Mouse (Mus musculus): Measurements from ENCODE around the gene Slc35a1. TPM values are rescaled to one million over a fixed set of nuclear protein-coding genes. Genes with fewer than 3 reads are reported as not detected.

Gene Slc35a1
- total and polyA plus RNA-seq, 3 experiments, result 18.2 to 26.2 (median 19.7) TPM

DNA sequence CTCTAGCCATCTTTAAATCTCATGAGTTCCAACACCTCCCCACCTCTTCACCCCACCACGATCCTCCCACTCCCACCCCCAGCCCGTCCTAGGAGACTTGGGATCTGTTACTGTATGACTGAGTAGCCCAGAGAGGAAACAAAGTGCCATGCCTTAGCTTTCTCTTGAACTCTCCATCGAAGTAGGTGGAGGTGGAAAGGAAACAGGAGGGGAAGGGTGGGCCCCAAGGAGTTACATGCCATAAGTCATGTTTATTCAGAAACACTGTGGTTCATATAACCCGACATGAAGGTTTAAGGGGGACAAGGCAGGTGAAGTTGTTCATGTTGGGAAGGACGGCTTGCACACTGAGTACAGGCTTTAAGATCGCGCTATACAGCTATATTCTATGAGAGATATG is 49.9 kb downstream of the Slc35a1 start:
- in situ Hi-C loops (cut with MboI; ENCODE audit: low pct_ligation_motif_present, low pct_unique_long_range_greater_than_20kb, low sequenced_read_pairs) (no loop called here), dilution Hi-C loops (cut with MboI; ENCODE audit: extremely low pct_ligation_motif_present, extremely low pct_unique_long_range_greater_than_20kb, low sequenced_read_pairs) (no loop called here)
- DNase-seq (ENCODE audit: extremely low read depth), result no peak
- Histone ChIP-seq H3K4me3 (replicated peaks in 1 of 3; ENCODE audit: low read depth in 2 of 3, low read length in 2 of 3, poor library complexity in 1 of 3) (no peak overlapping the region), H3K27ac (ENCODE audit: insufficient read depth, low read depth) (no peak overlapping the region), H3K27me3 (replicated peaks) (no peaks in the 10 kb centered on the region), H3K4me1 (ENCODE audit: control insufficient read depth in 1 of 2, insufficient read depth in 2 of 2) (no peaks in the 10 kb centered on the region), H3K79me2 (replicated peaks; ENCODE audit: control insufficient read depth, extremely low read depth, insufficient read depth, poor library complexity, severe bottlenecking) (no peaks in the 10 kb centered on the region), H3K9ac (ENCODE audit: insufficient read depth, low read depth) (no peak overlapping the region), H3K4me2 (ENCODE audit: insufficient read depth, low read depth, poor library complexity, severe bottlenecking) (no peak overlapping the region), H3K36me3 (replicated peaks in 1 of 2; ENCODE audit: control insufficient read depth in 1 of 2, insufficient read depth in 1 of 2, low read length in 1 of 2) (peaks cover 36 to 79% of the 10 kb centered on the region in 2 experiments), H3K9me3 (replicated peaks; ENCODE audit: low read length) (no peaks in the 10 kb centered on the region)
- TF ChIP-seq ZNF384 (IDR thresholded peaks at IDR 0.05; ENCODE audit: low read depth, low read length), result no peak
- TF ChIP-seq SIN3A (IDR thresholded peaks at IDR 0.05; ENCODE audit: low read length), result no peak
- TF ChIP-seq GABPA (IDR thresholded peaks at IDR 0.05; ENCODE audit: insufficient replicate concordance, low read depth, low read length), result no peak
- no peak for TF ChIP-seq SMC3 (IDR thresholded peaks at IDR 0.05; ENCODE audit: low read depth, low read length)
- no peak for TF ChIP-seq MAX (IDR thresholded peaks at IDR 0.05; ENCODE audit: low read length)
- no peak for TF ChIP-seq RCOR1 (conservative IDR thresholded peaks at IDR 0.05; ENCODE audit: low read depth, low read length)
- no peak for TF ChIP-seq USF1 (IDR thresholded peaks at IDR 0.05; ENCODE audit: low read depth, low read length)
- no peak for TF ChIP-seq ZC3H11A (IDR thresholded peaks at IDR 0.05; ENCODE audit: low read depth, low read length)
- TF ChIP-seq POLR2A (IDR thresholded peaks at IDR 0.05; ENCODE audit: low read depth, low read length), result no peak
- TF ChIP-seq MYC (IDR thresholded peaks at IDR 0.05; ENCODE audit: low read depth, low read length), result no peak
- no peak for TF ChIP-seq E2F4 (IDR thresholded peaks at IDR 0.05; ENCODE audit: insufficient replicate concordance, low read depth, low read length)
- no peak for TF ChIP-seq CTCF (conservative IDR thresholded peaks at IDR 0.05 in 1 of 2, IDR thresholded peaks at IDR 0.05 in 1 of 2; ENCODE audit: low read depth in 2 of 2, low read length in 2 of 2)
- no peak for TF ChIP-seq RAD21 (IDR thresholded peaks at IDR 0.05; ENCODE audit: low read depth, low read length)
- TF ChIP-seq EP300 (IDR thresholded peaks at IDR 0.05; ENCODE audit: low read length), result no peak
- TF ChIP-seq TCF12 (IDR thresholded peaks at IDR 0.05; ENCODE audit: low read depth, low read length), result no peak
- no peak for TF ChIP-seq ZMIZ1 (IDR thresholded peaks at IDR 0.05; ENCODE audit: low read depth, low read length)

DNA sequence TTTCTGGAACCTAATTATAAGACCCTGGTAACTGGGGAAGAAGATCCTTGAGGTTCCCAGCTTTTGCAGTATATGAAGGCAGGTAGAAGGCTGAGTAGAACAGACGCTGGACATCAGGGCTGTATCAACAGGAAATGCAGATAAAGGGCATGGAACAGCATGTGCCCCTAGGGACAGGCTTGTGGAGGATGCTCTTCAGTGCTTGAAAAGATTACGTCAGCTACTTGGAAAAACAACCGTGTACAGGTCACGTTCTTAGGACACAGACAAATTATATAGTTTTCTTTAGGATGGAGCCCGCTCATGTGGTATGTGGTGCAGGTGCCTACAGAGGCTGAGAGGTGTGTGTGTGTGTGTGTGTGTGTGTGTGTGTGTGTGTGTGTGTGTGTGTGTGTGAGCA is 51.2 kb downstream of the Slc35a1 start:
- no peaks in the 10 kb centered on the region for H3K4me1 ChIP-seq (ENCODE audit: control insufficient read depth in 1 of 2, insufficient read depth in 2 of 2)
- in situ Hi-C loops (cut with MboI; ENCODE audit: low pct_ligation_motif_present, low pct_unique_long_range_greater_than_20kb, low sequenced_read_pairs) (no loop called here), dilution Hi-C loops (cut with MboI; ENCODE audit: extremely low pct_ligation_motif_present, extremely low pct_unique_long_range_greater_than_20kb, low sequenced_read_pairs) (no loop called here)
- DNase-seq (ENCODE audit: extremely low read depth), result no peak
- no peaks in the 10 kb centered on the region for H3K9me3 ChIP-seq (replicated peaks; ENCODE audit: low read length)
- H3K4me2 ChIP-seq (ENCODE audit: insufficient read depth, low read depth, poor library complexity, severe bottlenecking), result no peak overlapping the region
- no peak for TF ChIP-seq POLR2AphosphoS2 (IDR thresholded peaks at IDR 0.05; ENCODE audit: low read depth, low read length)
- no peak for TF ChIP-seq MXI1 (IDR thresholded peaks at IDR 0.05; ENCODE audit: low read depth, low read length)
- no peak for TF ChIP-seq RAD21 (IDR thresholded peaks at IDR 0.05; ENCODE audit: low read depth, low read length)
- no peak for TF ChIP-seq NRF1 (IDR thresholded peaks at IDR 0.05; ENCODE audit: low read depth, low read length)
- TF ChIP-seq CHD2 (IDR thresholded peaks at IDR 0.05; ENCODE audit: low read length), result no peak
- no peak for TF ChIP-seq SMC3 (IDR thresholded peaks at IDR 0.05; ENCODE audit: low read depth, low read length)
- peaks cover 38 to 77% of the 10 kb centered on the region in 2 experiments for H3K36me3 ChIP-seq (replicated peaks in 1 of 2; ENCODE audit: control insufficient read depth in 1 of 2, insufficient read depth in 1 of 2, low read length in 1 of 2)
- no peak overlapping the region for H3K27ac ChIP-seq (ENCODE audit: insufficient read depth, low read depth)
- H3K27me3 ChIP-seq (replicated peaks), result no peaks in the 10 kb centered on the region
- H3K79me2 ChIP-seq (replicated peaks; ENCODE audit: control insufficient read depth, extremely low read depth, insufficient read depth, poor library complexity, severe bottlenecking), result no peaks in the 10 kb centered on the region
- no peak overlapping the region for H3K9ac ChIP-seq (ENCODE audit: insufficient read depth, low read depth)
- H3K4me3 ChIP-seq (replicated peaks in 1 of 3; ENCODE audit: low read depth in 2 of 3, low read length in 2 of 3, poor library complexity in 1 of 3), result no peak overlapping the region
